Mouse (Mus musculus) neural tube, embryonic 14.5 days (tissue): Measurements from ENCODE around the gene Erbb3. TPM values are rescaled to one million over a fixed set of nuclear protein-coding genes. Genes with fewer than 3 reads are reported as not detected.

ENCODE experiments used
- ATAC-seq: fragments of 200-750 bp; cut with Nextera tagmentation; 2 replicates; pipeline ENCODE4 v1.8.0; 2017; ENCODE audit warnings: low read depth, mild to moderate bottlenecking, moderate TSS enrichment, moderate library complexity
- H3K27ac ChIP-seq: fragments of 300-500 bp; sonication (generic); 2 replicates; pipeline ENCODE4 v1.5.1; 2014; ENCODE audit warnings: low read depth, mild to moderate bottlenecking, control low read depth, low read length, moderate library complexity, mixed read lengths
- H3K27me3 ChIP-seq: fragments of 300-500 bp; sonication (generic); 2 replicates; pipeline ENCODE4 v1.6.1; 2014; ENCODE audit warnings: low read length; ENCODE audit not compliant: control insufficient read depth, insufficient read depth
- H3K36me3 ChIP-seq: fragments of 300-500 bp; sonication (generic); 2 replicates; pipeline ENCODE4 v1.6.1; 2014; ENCODE audit warnings: low read length, mixed read lengths; ENCODE audit not compliant: control insufficient read depth, insufficient read depth
- H3K4me1 ChIP-seq: fragments of 300-500 bp; sonication (generic); 2 replicates; pipeline ENCODE4 v1.6.1; 2014; ENCODE audit warnings: low read length; ENCODE audit not compliant: control insufficient read depth, insufficient read depth
- H3K4me2 ChIP-seq: fragments of 300-500 bp; sonication (generic); 2 replicates; pipeline ENCODE4 v1.6.1; 2014; ENCODE audit warnings: mild to moderate bottlenecking, low read depth, low read length, control low read depth
- H3K4me3 ChIP-seq: fragments of 300-500 bp; sonication (generic); 2 replicates; pipeline ENCODE4 v1.5.1; 2014; ENCODE audit warnings: low read depth, low read length, control low read depth, mixed read lengths
- H3K9ac ChIP-seq: fragments of 300-500 bp; sonication (generic); replicated peaks from 2 replicates; pipeline ENCODE4 v1.6.1; 2014; ENCODE audit warnings: low read depth, mild to moderate bottlenecking, control low read depth, low read length, mixed read lengths
- H3K9me3 ChIP-seq: fragments of 300-500 bp; sonication (generic); 2 replicates; pipeline ENCODE4 v1.6.1; 2016; ENCODE audit warnings: low read length; ENCODE audit not compliant: control insufficient read depth
- WGBS: fragments of 180-500 bp; shearing (Covaris S2); extraction: QIAGEN DNeasy Blood & Tissue Kit; methylation state at CpG from one replicate; pipeline ENCODE4 v1.1.7; 2014; 5-methylcytosine and 5-hydroxymethylcytosine counted together
- polyA plus RNA-seq: library from polyadenylated mRNA; unstranded; fragments of >200 nt; fragmentation: Nextera tagmentation; extraction: Ambion mirVana; gene quantifications from 2 replicates; pipeline ENCODE4 v1.2.1, GENCODE M21; 2014

Gene Erbb3
- polyA plus RNA-seq, 1 experiment from 2014 or later = 1.4 TPM

GRCm38 (mm10) chr10:128535206-128535605 lies 54.2 kb downstream of the Erbb3 start:
- Histone ChIP-seq H3K4me1 (no peaks in the 10 kb centered on the region), H3K27ac (no peak overlapping the region), H3K27me3 (no peaks in the 10 kb centered on the region), H3K9me3 (no peaks in the 10 kb centered on the region), H3K4me2 (no peak overlapping the region), H3K9ac (no peak overlapping the region), H3K36me3 (no peaks in the 10 kb centered on the region), H3K4me3 (no peak overlapping the region)
- 86% methylated on average over 2 of the region's 2 CpGs for WGBS
- ATAC-seq = no peak

GRCm38 (mm10) chr10:128526366-128527356 lies 62.8 kb downstream of the Erbb3 start:
- H3K27me3 ChIP-seq = no peaks in the 10 kb centered on the region
- 31% methylated on average over 28 of the region's 28 CpGs for WGBS
- no peaks in the 10 kb centered on the region for H3K9me3 ChIP-seq
- ATAC-seq = no peak
- H3K4me1 ChIP-seq = peaks cover 7% of the 10 kb centered on the region; the same call in 1 of the 2 replicates
- H3K4me2 ChIP-seq = peak overlapping the region; percentile 99
- H3K27ac ChIP-seq = no peak overlapping the region
- no peak overlapping the region for H3K9ac ChIP-seq
- H3K4me3 ChIP-seq = peak overlapping the region; percentile 65
- no peaks in the 10 kb centered on the region for H3K36me3 ChIP-seq

GRCm38 (mm10) chr10:128525671-128526308 lies 63.7 kb downstream of the Erbb3 start, which contains the start of gene Esyt1:
Gene Esyt1, minus strand, starts transcription at chr10:128525871.
- ATAC-seq = peak; percentile 96
- no peaks in the 10 kb centered on the region for H3K36me3 ChIP-seq
- under 1% methylated on average over 36 of the region's 37 CpGs for WGBS
- H3K9me3 ChIP-seq = no peaks in the 10 kb centered on the region
- peak within 1 kb of the TSS; percentile 65 for H3K4me3 ChIP-seq
- peak within 1 kb of the TSS; percentile 60 for H3K27ac ChIP-seq
- H3K9ac ChIP-seq = peak within 1 kb of the TSS; percentile 62
- peak within 1 kb of the TSS; percentile 99 for H3K4me2 ChIP-seq
- H3K4me1 ChIP-seq = peaks cover 7% of the 10 kb centered on the region; the same call in 1 of the 2 replicates
- H3K27me3 ChIP-seq = no peaks in the 10 kb centered on the region

GRCm38 (mm10) chr10:128524732-128525662 lies 64.5 kb downstream of the Erbb3 start:
- Histone ChIP-seq H3K4me2 (peak overlapping the region; percentile 99), H3K36me3 (no peaks in the 10 kb centered on the region), H3K4me3 (peak overlapping the region; percentile 65), H3K4me1 (peaks cover 7% of the 10 kb centered on the region; the same call in 1 of the 2 replicates), H3K27ac (peak overlapping the region; percentile 60), H3K9me3 (no peaks in the 10 kb centered on the region), H3K27me3 (no peaks in the 10 kb centered on the region), H3K9ac (peak overlapping the region; percentile 62)
- peak; percentile 41 for ATAC-seq
- WGBS = under 1% methylated on average over 56 of the region's 58 CpGs

- ATAC-seq = no peak
- no peaks in the 10 kb centered on the region for H3K36me3 ChIP-seq
- H3K4me2 ChIP-seq = peak overlapping the region; percentile 99
- peaks cover 7% of the 10 kb centered on the region; the same call in 1 of the 2 replicates for H3K4me1 ChIP-seq
- H3K27me3 ChIP-seq = no peaks in the 10 kb centered on the region
- H3K9me3 ChIP-seq = no peaks in the 10 kb centered on the region
- H3K27ac ChIP-seq = peak overlapping the region; percentile 56
- H3K4me3 ChIP-seq = peak overlapping the region; percentile 65
- whole genome bisulfite sequencing = 13% methylated on average over 11 of the region's 11 CpGs
- peak overlapping the region; percentile 62 for H3K9ac ChIP-seq
Measured at GRCm38 (mm10) chr10:128524111-128524731, 65.2 kb downstream of the Erbb3 start.

GRCm38 (mm10) chr10:128522351-128522750 lies 67.1 kb downstream of the Erbb3 start:
- H3K4me2 ChIP-seq = no peak overlapping the region
- WGBS = 76% methylated on average over 6 of the region's 6 CpGs
- ATAC-seq = no peak
- H3K4me1 ChIP-seq = peaks cover 7% of the 10 kb centered on the region; the same call in 1 of the 2 replicates
- H3K4me3 ChIP-seq = no peak overlapping the region
- no peak overlapping the region for H3K27ac ChIP-seq
- H3K27me3 ChIP-seq = no peaks in the 10 kb centered on the region
- H3K36me3 ChIP-seq = no peaks in the 10 kb centered on the region
- no peak overlapping the region for H3K9ac ChIP-seq
- no peaks in the 10 kb centered on the region for H3K9me3 ChIP-seq

- no peaks in the 10 kb centered on the region for H3K9me3 ChIP-seq
- H3K27me3 ChIP-seq = no peaks in the 10 kb centered on the region; the same call in 1 of the 2 replicates
- no peak overlapping the region for H3K4me3 ChIP-seq
- no peak for ATAC-seq
- WGBS = 86% methylated on average over 16 of the region's 16 CpGs
- 0 out of 2 replicates have a peak, but pooled peaks cover 3% of the 10 kb centered on the region for H3K4me1 ChIP-seq
- no peak overlapping the region for H3K9ac ChIP-seq
- H3K36me3 ChIP-seq = 0 out of 2 replicates have a peak, but pooled peaks cover 6% of the 10 kb centered on the region
- H3K27ac ChIP-seq = no peak overlapping the region
- H3K4me2 ChIP-seq = no peak overlapping the region
Measured at GRCm38 (mm10) chr10:128520591-128520990, 68.9 kb downstream of the Erbb3 start.

GRCm38 (mm10) chr10:128518833-128519232 lies 70.6 kb downstream of the Erbb3 start:
- Histone ChIP-seq H3K27ac (no peak overlapping the region), H3K9ac (no peak overlapping the region), H3K27me3 (no peaks in the 10 kb centered on the region; the same call in 1 of the 2 replicates), H3K4me1 (no peaks in the 10 kb centered on the region), H3K4me2 (no peak overlapping the region), H3K9me3 (no peaks in the 10 kb centered on the region), H3K36me3 (0 out of 2 replicates have a peak, but pooled peaks cover 6% of the 10 kb centered on the region), H3K4me3 (no peak overlapping the region)
- ATAC-seq = no peak
- WGBS = 77% methylated on average over 7 of the region's 7 CpGs
